Mouse (Mus musculus) left cerebral cortex, postnatal 14 days (tissue): ENCODE measurements around the gene Abhd12b. TPM values are rescaled to one million over a fixed set of nuclear protein-coding genes. Genes with fewer than 3 reads are reported as not detected.

Source experiments
- total RNA-seq, 2 experiments: library from RNA; stranded (reverse); gene quantifications; 2 replicates each; pipeline ENCODE4 v1.2.3; 2021

The Abhd12b gene
- total RNA-seq, 2 experiments from 2014 or later = not detected

Other genes with a start within 250 kb of the Abhd12b start
- gene Sav1, start 167.1 kb upstream of the Abhd12b start, total RNA-seq = 10 to 100 TPM; 18.9 TPM
- 10 to 100 TPM; 44.5 to 53.7 TPM for gene Nin, start 40.4 kb upstream of the Abhd12b start, total RNA-seq
- 1 to 10 TPM; 2.2 to 3.1 TPM for gene Pygl, start 77.3 kb downstream of the Abhd12b start, total RNA-seq
- 100 to 1,000 TPM; 422 to 460 TPM for gene Trim9, start 193.5 kb downstream of the Abhd12b start, total RNA-seq